Mouse (Mus musculus): Measurements from ENCODE around the gene Rps6ka1. TPM values are rescaled to one million over a fixed set of nuclear protein-coding genes. Genes with fewer than 3 reads are reported as not detected.
"Not testable (repeated sequence)": the region's sequence is repeated elsewhere in the genome, so short reads cannot be mapped to it uniquely, and the experiment has no call there.

The Rps6ka1 gene
- total RNA-seq, 2 experiments from 2014 or later, result 36.1 to 37.3 TPM

GRCm38 (mm10) chr4:133872222-133872811, 15.3 kb downstream of the Rps6ka1 start:
- ATAC-seq (replicated peaks; ENCODE audit: low FRiP score, low TSS enrichment, poor library complexity, severe bottlenecking), result no peak

- no peak for ATAC-seq (replicated peaks; ENCODE audit: low FRiP score, low TSS enrichment, poor library complexity, severe bottlenecking)
Observed at GRCm38 (mm10) chr4:133865231-133865630, 22.4 kb downstream of the Rps6ka1 start.

GRCm38 (mm10) chr4:133864380-133864981, 23.1 kb downstream of the Rps6ka1 start:
- ATAC-seq (replicated peaks; ENCODE audit: low FRiP score, low TSS enrichment, poor library complexity, severe bottlenecking), result no peak

GRCm38 (mm10) chr4:133863795-133864379, 23.7 kb downstream of the Rps6ka1 start:
- ATAC-seq (replicated peaks; ENCODE audit: low FRiP score, low TSS enrichment, poor library complexity, severe bottlenecking), result no peak

- no peak for ATAC-seq (replicated peaks; ENCODE audit: low FRiP score, low TSS enrichment, poor library complexity, severe bottlenecking)
Observed at GRCm38 (mm10) chr4:133857527-133857926, 30.1 kb downstream of the Rps6ka1 start.

- ATAC-seq (replicated peaks; ENCODE audit: low FRiP score, low TSS enrichment, poor library complexity, severe bottlenecking), result no peak
Observed at GRCm38 (mm10) chr4:133854621-133855020, 33.0 kb downstream of the Rps6ka1 start.

GRCm38 (mm10) chr4:133853630-133854029, 34.0 kb downstream of the Rps6ka1 start:
- ATAC-seq (replicated peaks; ENCODE audit: low FRiP score, low TSS enrichment, poor library complexity, severe bottlenecking), result no peak

- no peak for ATAC-seq (replicated peaks; ENCODE audit: low FRiP score, low TSS enrichment, poor library complexity, severe bottlenecking)
Observed at GRCm38 (mm10) chr4:133846625-133847024, 41.0 kb downstream of the Rps6ka1 start.

- no peak for ATAC-seq (replicated peaks; ENCODE audit: low FRiP score, low TSS enrichment, poor library complexity, severe bottlenecking)
Observed at GRCm38 (mm10) chr4:133845060-133845459, 42.5 kb downstream of the Rps6ka1 start.

GRCm38 (mm10) chr4:133844209-133844841, 43.3 kb downstream of the Rps6ka1 start:
- ATAC-seq (replicated peaks; ENCODE audit: low FRiP score, low TSS enrichment, poor library complexity, severe bottlenecking), result 0 out of 2 replicates have a peak, but pooled peaks have one; percentile 42

GRCm38 (mm10) chr4:133842992-133843737, 44.4 kb downstream of the Rps6ka1 start:
- no peak for ATAC-seq (replicated peaks; ENCODE audit: low FRiP score, low TSS enrichment, poor library complexity, severe bottlenecking)

GRCm38 (mm10) chr4:133841756-133842483, 45.7 kb downstream of the Rps6ka1 start:
- not testable (repeated sequence) for ATAC-seq (replicated peaks; ENCODE audit: low FRiP score, low TSS enrichment, poor library complexity, severe bottlenecking)

GRCm38 (mm10) chr4:133841035-133841434, 46.6 kb downstream of the Rps6ka1 start:
- ATAC-seq (replicated peaks; ENCODE audit: low FRiP score, low TSS enrichment, poor library complexity, severe bottlenecking), result no peak

GRCm38 (mm10) chr4:133840501-133840900, 47.1 kb downstream of the Rps6ka1 start:
- ATAC-seq (replicated peaks; ENCODE audit: low FRiP score, low TSS enrichment, poor library complexity, severe bottlenecking), result no peak

- ATAC-seq (replicated peaks; ENCODE audit: low FRiP score, low TSS enrichment, poor library complexity, severe bottlenecking), result no peak
Observed at GRCm38 (mm10) chr4:133839385-133839826, 48.2 kb downstream of the Rps6ka1 start.

- no peak for ATAC-seq (replicated peaks; ENCODE audit: low FRiP score, low TSS enrichment, poor library complexity, severe bottlenecking)
Observed at GRCm38 (mm10) chr4:133836575-133836974, 51.0 kb downstream of the Rps6ka1 start.

GRCm38 (mm10) chr4:133835211-133835610, 52.4 kb downstream of the Rps6ka1 start:
- ATAC-seq (replicated peaks; ENCODE audit: low FRiP score, low TSS enrichment, poor library complexity, severe bottlenecking), result no peak

- ATAC-seq (replicated peaks; ENCODE audit: low FRiP score, low TSS enrichment, poor library complexity, severe bottlenecking), result no peak
Observed at GRCm38 (mm10) chr4:133832945-133833874, 54.4 kb downstream of the Rps6ka1 start.
